Mouse (Mus musculus): Measurements from ENCODE around the gene Carmil2.

Carmil2 gene

GRCm38 (mm10) chr8:105727397-105728124 lies 41.5 kb downstream of the Carmil2 start:
- no peak for DNase-seq

- no peak for DNase-seq
Observed at GRCm38 (mm10) chr8:105732186-105732585, 46.1 kb downstream of the Carmil2 start.

- peak in 1 of 2 experiments; percentile 12 for DNase-seq
Observed at GRCm38 (mm10) chr8:105739216-105739615, 53.1 kb downstream of the Carmil2 start.

GRCm38 (mm10) chr8:105743301-105743700 lies 57.2 kb downstream of the Carmil2 start:
- no peak for DNase-seq
